Mouse (Mus musculus) CD4-positive helper T cell, adult 2 months (primary cell): ENCODE data around the gene Uhrf1.
A peak's percentile ranks its signal among the peaks of the same experiment; 100 is the strongest.

Experiments used
- DNase-seq: peaks from one replicate; pipeline ENCODE4 v3.0.0-alpha.2; 2012; ENCODE audit warnings: low read depth, missing footprints, low spot score

Gene Uhrf1

DNA sequence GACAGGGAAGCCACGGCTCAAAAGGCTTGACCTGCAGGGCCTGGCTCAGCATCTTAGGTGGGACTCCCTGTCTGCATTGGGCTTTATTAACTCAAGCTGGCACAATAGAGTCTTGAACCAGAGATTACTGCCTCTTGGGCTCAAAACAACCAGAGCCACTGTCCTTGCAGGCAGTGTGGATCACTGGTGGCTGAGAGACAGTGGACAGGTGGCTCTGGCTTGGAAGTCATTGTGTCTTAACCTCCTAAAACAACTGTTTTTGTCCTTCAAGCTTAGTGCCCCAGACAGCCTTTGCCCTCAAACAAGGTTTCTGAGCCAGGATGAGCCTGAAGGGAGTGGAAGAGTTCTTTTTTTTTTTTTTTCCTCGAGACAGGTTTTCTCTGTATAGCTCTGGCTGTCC lies 42.2 kb downstream of the Uhrf1 start:
- DNase-seq: no peak

DNA sequence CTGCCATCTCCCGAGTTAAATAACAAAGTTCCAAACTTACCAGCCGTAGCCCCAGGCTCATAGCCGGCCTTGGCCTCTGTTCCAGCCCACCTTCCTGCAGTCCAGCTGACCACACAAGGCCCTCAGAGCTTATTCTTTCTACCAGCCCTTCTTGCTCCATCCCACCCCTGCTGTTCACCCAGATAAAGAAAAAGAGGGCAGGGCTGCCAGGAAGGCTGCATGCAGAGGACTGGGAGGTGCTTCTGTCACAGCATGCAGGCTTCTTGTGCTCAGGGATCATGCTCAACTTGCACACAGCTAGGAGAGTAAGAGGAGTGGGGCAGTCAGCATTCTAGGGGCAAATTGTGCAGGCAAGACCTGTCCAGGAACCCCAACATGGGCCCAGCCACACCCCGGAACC lies 45.0 kb downstream of the Uhrf1 start:
- no peak for DNase-seq

DNA sequence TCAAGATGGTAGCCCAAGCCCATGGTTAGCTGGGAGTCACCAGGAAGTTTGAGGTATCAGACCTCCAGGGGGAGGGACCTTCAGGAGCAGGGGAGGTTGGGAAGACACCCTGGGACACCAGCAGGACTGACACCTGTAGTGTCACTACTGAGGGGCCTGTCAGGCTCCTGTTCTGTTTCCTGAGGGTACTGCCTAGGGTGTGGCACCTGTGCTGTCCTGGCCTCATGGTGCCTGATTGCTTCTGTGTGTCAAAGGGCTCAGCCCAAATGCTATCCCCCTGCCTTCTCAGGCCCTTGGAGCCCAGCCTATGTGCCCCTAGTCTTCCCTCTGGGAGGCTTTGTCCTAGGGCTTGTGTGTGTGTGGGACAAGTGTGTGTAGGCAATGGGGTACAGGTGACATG lies 45.5 kb downstream of the Uhrf1 start:
- no peak for DNase-seq

DNA sequence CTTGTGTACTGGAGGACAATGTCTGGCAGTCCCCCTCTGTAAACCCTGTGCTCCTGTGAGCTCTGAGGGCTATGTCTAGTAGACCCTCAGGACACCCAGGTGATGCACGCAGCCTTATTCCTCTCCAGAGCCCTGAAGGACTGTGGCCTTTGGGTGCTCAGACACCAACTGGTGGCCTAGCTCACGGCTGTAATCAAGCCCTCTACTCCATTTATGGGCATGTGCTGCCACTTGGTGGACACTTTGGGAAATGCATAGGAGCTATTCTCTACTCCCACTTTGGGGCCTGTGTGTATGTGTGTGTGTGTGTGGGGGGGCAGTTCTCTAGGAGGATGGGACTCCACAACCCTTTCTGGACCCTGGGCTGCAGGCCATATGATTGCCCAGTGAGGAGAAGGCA lies 47.6 kb downstream of the Uhrf1 start:
- DNase-seq: peak; percentile 76

DNA sequence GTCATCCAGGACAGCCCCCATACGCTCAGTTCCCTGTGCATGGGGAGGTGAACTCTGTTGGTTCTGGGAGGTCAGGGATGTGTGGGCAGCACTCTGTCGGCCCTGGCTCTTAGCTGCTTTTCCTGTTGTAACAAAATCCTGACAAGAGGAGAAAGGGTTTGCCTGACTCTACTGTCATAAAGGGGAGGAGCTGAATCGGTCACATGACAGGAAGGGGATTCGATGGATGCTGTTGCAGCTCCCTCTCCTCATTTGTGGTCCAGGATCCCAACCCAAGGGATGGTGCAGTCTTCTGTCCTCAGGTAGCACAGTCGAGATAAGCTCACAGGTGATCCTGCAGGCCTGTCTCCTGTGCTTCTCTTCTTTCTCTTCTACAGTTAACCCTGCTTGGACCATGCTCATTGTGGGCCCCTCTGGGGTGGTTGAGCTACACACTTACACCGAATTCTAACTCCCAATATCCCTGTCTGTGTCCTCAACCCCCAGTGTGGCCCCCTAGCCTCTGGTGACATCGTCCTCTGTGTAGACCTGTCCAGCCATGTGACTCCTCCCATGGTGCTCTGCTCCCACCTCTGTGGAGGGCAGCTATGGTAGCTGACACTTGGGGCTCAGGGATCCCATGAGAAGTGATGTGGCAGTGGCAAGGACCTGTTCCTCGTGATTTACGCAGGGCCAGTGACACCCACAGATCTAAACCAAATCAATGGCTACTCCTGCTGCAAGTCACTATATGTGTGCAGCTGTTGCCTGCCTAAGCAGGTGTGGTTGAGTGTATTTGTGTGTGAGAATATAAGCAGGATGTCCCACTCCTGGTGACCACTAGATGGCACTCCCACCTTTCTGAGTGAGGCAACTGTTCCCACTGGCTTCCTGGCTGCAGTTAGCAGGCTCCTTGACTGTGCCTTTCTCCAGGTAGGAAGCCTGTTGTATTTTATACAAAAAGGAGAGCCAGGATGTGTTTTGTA lies 54.1 kb downstream of the Uhrf1 start:
- peak; percentile 76 for DNase-seq

DNA sequence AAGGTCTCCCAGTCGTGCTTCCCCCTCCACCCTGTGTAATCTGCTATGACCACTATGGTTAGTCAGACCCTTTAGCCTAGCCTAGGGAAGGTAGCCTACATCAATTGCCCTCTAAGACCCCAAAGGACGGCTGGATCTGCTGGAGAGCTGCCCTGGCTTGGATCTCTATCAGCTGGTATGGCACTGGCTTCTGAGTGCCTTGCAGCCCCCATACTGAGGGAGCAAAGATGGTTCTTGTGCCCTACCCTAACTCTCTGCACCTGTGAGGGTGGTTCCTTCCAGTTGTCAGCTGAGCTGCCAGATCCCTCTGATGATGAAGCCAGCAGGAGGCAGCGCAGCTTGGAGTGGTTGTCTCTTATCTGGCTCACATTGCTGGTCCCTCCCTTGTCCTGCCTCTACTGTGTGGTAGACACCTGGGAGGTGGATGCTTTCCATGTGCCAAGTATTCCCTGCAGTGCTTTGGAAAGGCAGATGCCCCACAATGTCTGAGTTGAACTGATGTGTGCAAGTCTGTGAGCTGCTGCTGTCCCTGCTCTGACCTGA lies 56.1 kb downstream of the Uhrf1 start:
- DNase-seq: no peak

DNA sequence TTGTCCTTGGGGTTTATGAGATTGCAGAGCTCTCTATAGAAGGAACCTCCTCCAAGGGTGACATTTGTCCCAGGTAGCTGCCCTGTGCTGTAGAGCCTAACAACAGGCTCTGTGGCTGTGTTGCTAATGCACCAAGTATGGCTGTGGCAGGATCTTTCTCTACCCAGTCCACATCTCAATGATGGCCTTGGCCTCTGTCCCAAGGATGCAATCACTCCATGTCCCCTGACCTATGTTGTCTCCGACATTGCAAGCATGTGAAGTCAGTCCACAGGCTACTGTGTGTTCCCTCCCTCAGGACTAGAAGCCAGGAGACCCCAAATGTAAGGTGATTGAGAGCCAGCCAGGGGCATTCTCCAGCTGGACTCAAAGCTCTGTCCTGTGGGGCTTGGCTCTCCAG lies 56.7 kb downstream of the Uhrf1 start:
- no peak for DNase-seq

DNA sequence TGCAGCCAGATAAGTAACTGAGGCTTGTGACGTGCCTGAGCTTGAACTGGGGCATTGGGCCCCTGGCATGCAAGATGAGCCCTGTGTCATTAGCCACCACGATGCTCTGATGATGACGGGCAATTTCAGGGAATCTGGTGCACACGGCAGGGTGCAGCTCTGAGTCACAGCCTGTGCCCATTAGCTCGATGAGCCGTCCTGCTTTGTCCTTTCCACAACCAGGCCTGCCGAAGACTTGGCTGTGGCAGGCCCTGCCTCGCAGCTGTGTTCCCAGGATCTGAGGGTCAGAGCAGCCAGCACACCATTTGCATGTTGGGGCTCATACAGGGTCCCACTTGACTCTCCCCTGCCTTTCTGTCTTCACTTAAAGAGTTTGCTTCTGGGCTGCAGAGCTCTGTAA lies 57.3 kb downstream of the Uhrf1 start:
- DNase-seq: no peak

DNA sequence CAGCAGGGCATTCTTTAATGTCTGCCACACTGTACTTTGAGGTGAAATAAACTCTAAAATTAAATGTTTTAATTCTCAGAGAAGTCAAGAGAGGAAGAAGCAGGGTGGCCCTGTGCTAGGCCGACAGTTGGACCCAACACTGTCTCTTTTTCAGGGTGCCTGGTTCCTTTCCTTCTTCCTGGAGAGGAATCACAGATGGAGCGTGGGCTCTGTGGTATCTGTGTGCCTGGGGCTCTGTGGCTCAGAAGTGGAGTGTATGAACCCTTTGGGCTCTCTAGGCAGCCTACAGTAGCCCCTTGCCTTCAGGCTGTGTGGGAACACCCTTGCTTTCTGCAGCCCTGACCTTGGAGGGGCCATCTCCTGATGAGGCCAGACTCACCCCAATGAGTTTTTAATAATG lies 58.4 kb downstream of the Uhrf1 start:
- DNase-seq: no peak

DNA sequence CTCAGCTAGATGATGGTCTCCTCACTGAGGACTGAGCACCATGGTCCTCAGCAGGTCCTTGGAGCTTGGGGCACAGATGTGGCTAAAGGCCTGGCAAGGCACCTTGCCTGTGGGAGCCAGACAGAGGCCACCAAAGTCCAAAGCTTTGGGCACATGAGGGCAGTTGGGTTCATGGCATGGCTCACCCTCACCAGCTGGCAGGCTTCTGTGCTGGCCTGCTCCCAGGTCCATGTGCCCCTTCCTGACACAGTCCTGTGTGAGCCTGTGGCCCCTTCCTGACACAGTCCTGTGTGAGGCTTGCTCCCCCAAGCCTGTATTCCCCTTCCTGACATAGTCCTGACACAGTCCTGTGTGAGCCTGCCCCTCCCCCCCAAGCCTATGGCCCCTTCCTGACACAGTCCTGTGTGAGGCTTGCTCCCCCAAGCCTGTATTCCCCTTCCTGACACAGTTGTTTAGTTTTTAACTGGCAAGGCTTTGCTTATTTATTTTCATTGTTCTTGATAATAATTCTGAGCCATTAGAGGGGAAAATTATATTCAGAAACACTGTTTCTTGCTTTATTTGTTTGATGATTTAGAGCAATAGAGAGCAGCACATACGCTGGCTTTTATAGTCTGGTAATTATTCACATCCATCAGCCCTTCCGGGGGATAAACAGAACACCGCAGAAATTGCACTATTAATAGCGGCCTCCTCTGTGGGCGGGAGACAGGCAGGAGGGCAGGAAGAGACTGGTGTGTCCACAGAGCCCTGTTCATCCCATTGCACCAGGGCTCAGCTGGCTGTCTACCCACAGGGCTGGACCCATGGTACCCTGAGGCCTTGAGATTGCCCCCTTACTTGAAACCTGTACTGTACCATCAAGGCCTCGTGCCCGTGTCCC lies 62.9 kb downstream of the Uhrf1 start:
- DNase-seq: no peak

DNA sequence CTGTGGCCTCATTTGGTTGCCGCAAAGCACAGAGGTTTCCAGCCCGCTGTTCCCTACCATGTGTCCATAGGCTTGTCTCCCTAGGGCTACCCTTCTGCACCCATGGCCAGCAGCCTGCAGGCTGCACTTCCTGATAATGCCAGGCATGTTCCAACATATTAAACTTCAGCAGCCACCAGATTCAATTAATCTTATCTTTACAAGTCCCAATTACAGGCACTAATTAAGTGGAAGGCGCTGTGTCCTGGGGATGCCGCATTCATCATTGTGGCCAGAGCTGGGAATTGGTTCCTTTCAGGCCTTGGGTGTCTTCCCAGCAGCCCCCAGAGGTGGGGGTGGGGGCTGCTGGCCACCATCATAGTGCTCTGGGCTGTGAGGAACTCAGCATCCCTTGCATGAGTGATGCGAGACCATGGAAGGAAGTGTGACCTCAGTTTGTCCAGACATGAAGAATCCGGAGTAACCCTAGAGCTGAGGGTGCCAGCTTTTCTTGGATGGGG lies 65.2 kb downstream of the Uhrf1 start:
- DNase-seq: no peak

DNA sequence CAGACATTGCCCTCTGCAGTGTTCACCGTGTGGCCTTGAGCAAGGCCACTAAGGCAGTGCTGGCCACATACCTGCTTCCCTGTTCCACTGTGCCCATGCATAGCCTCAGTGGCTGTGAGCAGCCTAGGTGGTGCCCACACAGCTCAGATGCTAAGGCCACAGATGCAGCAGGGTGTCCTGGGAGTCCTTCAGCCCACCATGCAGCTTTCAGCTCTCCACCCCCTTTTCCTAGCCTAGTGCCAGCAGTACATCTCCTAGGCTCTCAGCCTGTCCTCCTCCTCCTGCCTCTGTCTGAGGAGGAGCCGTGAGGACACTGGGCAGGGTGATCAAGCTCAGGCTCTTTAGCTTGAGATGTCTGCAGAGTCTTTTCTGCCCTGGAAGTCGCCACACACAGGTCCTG lies 67.0 kb downstream of the Uhrf1 start:
- no peak for DNase-seq

DNA sequence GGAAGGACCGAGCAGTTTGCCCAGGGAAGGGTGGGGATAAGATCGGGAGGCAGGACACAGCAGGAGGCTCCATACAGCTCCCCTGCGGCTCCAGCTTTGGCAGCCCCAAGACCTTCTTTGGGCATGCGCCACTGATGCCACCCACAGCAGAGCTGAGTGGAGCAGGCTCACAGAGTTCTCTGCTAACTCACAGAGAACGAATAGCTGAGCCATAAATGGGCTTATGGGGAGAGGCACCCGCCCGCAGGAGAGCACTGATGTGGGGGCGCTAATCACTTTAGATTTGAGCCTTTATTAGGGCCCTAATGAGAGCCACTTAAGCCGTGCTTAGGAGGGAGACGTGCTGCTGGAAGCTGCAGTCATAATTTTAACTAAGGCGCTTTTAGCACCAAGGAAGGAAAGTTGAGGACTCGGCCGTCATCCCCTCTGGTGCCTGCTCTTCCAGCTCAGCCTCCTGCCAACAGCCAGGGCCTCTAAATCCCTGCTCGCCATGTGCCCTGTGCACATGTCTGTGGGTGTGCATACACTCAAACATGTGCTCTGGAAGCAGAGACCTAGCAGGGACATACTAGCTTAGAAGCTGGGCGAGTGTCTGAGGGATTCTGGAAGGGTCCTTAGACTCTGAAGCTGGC lies 68.0 kb downstream of the Uhrf1 start:
- DNase-seq: no peak

DNA sequence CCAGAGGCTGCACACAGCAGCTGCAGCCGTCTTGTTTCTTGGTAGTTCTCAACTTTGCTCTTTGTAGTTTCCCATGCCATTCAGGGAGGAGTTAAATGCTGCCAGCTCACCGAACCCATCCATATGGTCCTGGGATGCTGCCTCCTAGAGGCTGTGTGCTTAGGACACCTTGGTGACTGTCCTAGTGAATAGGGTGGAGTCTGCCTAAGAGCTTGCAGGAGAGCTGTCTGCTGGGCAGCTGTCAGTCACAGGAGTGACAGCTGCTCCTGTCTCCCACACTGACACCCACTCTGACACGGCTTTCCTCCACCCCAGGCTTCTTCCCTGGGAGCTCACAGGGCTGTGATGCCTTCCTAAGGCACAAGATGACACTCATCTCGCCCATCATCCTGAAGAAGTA lies 69.0 kb downstream of the Uhrf1 start:
- DNase-seq: no peak
